In genomic region chr17:78562768-78563660, GRCm38 (mm10) we compare ENCODE assay signal across 8 mouse cellular contexts. TPM values are rescaled to one million over a fixed set of nuclear protein-coding genes. Genes with fewer than 3 reads are reported as not detected.
DNase-seq lines count a peak whose midpoint lies in the region; ATAC-seq and TF ChIP-seq lines count a peak whose summit lies in the region.

No protein-coding gene starts in this region.

- H3K36me3 ChIP-seq in embryonic facial prominence, embryonic 11.5 days (replicated peaks; ENCODE audit: control insufficient read depth, insufficient read depth, low read depth, low read length), result no peaks in the 10 kb centered on the region
- H3K36me3 ChIP-seq in hindbrain, embryonic 15.5 days, result no peaks in the 10 kb centered on the region
- no peaks in the 10 kb centered on the region for H3K36me3 ChIP-seq in myocyte (ENCODE audit: control insufficient read depth, insufficient read depth)

- no peak overlapping the region for H3K9ac ChIP-seq in embryonic facial prominence, embryonic 11.5 days (replicated peaks; ENCODE audit: low read length)
- H3K9ac ChIP-seq in hindbrain, embryonic 15.5 days, result no peak overlapping the region

- no peaks in the 10 kb centered on the region for H3K9me3 ChIP-seq in embryonic facial prominence, embryonic 11.5 days (replicated peaks; ENCODE audit: control insufficient read depth, low read length)
- no peaks in the 10 kb centered on the region for H3K9me3 ChIP-seq in hindbrain, embryonic 15.5 days

- no peak overlapping the region for H3K4me3 ChIP-seq in embryonic facial prominence, embryonic 11.5 days (ENCODE audit: low read depth, low read length)
- no peak overlapping the region for H3K4me3 ChIP-seq in hindbrain, embryonic 15.5 days
- H3K4me3 ChIP-seq in myocyte, result no peak overlapping the region

- WGBS in embryonic facial prominence, embryonic 11.5 days, result 25% methylated on average over 18 of the region's 18 CpGs
- WGBS in hindbrain, embryonic 15.5 days, result 41% methylated on average over 18 of the region's 18 CpGs

- peak; percentile 10 for DNase-seq in kidney, adult 9 months
- DNase-seq in kidney, adult 11 months, result no peak
- peak; percentile 92 for DNase-seq in embryonic facial prominence, embryonic 11.5 days (ENCODE audit: low spot score)
- no peak for DNase-seq in thymus, postnatal 25 days
- no peak for DNase-seq in left cerebral cortex, adult 9 months (ENCODE audit: low spot score in 2 of 2)

- no peak for TF ChIP-seq POLR2A in myocyte (IDR thresholded peaks at IDR 0.05; ENCODE audit: insufficient read length, low read depth)

- no peaks in the 10 kb centered on the region; the same call in 1 of the 2 replicates for H3K4me1 ChIP-seq in embryonic facial prominence, embryonic 11.5 days (ENCODE audit: control insufficient read depth, insufficient read depth, low read length)
- peaks cover 4% of the 10 kb centered on the region; the same call in 1 of the 2 replicates for H3K4me1 ChIP-seq in hindbrain, embryonic 15.5 days (replicated peaks)

- peak overlapping the region; percentile 49 for H3K27ac ChIP-seq in embryonic facial prominence, embryonic 11.5 days (replicated peaks; ENCODE audit: low read depth, low read length)
- H3K27ac ChIP-seq in hindbrain, embryonic 15.5 days (replicated peaks), result no peak overlapping the region

- H3ac ChIP-seq in myocyte (ENCODE audit: control insufficient read depth, insufficient read length), result no peak overlapping the region

- ATAC-seq in embryonic facial prominence, embryonic 11.5 days (replicated peaks; ENCODE audit: insufficient number of reproducible peaks, low FRiP score, low TSS enrichment, low read depth), result peak; percentile 88
- peak; percentile 42; the same call in 1 of the 2 replicates for ATAC-seq in hindbrain, embryonic 15.5 days (ENCODE audit: low FRiP score, low read depth)
- ATAC-seq in monocyte, adult 5-6 weeks (replicated peaks; ENCODE audit: insufficient number of reproducible peaks, low FRiP score, low TSS enrichment, poor library complexity, severe bottlenecking), result no peak

- no peak overlapping the region for H3K4me2 ChIP-seq in embryonic facial prominence, embryonic 11.5 days (ENCODE audit: low read depth, low read length)
- H3K4me2 ChIP-seq in hindbrain, embryonic 15.5 days, result no peak overlapping the region
- peak overlapping the region; percentile 32 for H3K4me2 ChIP-seq in myocyte (ENCODE audit: low read depth)

- no peaks in the 10 kb centered on the region for H3K27me3 ChIP-seq in embryonic facial prominence, embryonic 11.5 days (ENCODE audit: control insufficient read depth, insufficient read depth, low read length)
- no peaks in the 10 kb centered on the region for H3K27me3 ChIP-seq in hindbrain, embryonic 15.5 days
- H3K27me3 ChIP-seq in myocyte (ENCODE audit: control insufficient read depth, insufficient read depth, insufficient read length), result no peaks in the 10 kb centered on the region

- H3K79me2 ChIP-seq in myocyte (ENCODE audit: control insufficient read depth, insufficient read depth), result no peaks in the 10 kb centered on the region

TF ChIP-seq in myocyte, 11 proteins besides CTCF, POLR2A, EP300 and RAD21:
- TF ChIP-seq MAX (IDR thresholded peaks at IDR 0.05; ENCODE audit: low read depth), result no peak
- TF ChIP-seq CEBPB (IDR thresholded peaks at IDR 0.05; ENCODE audit: insufficient read depth, poor library complexity, severe bottlenecking), result 0 out of 2 replicates have a peak, but pooled peaks have one; percentile 19

RNA-seq across cellular contexts. Expression of gene Vit, which starts 55.1 kb away (rescaled TPM):
- polyA plus RNA-seq in embryonic facial prominence, embryonic 11.5 days (2014; fragmentation: Nextera tagmentation; extraction: Ambion mirVana), result 1.3 TPM in 2 replicates
- polyA plus RNA-seq in hindbrain, embryonic 15.5 days (2015; fragmentation: Nextera tagmentation; extraction: Ambion mirVana), result 11.2 TPM in 2 replicates
- polyA plus RNA-seq in myocyte (2012; fragmentation: generic; extraction: Trizol), result not detected
- 3.6 TPM in 1 of 3 replicates, not detected in the others for total RNA-seq in monocyte, adult 5-6 weeks (2017)

Comparison
In these comparisons a context has a peak if more than half of its experiments do, and no peak if none do; other contexts are left out.
1. DNase-seq: peak in kidney, adult 9 months (single experiment) and embryonic facial prominence, embryonic 11.5 days (single experiment); none in kidney, adult 11 months (single experiment), thymus, postnatal 25 days (single experiment) and left cerebral cortex, adult 9 months (0 of 2).